ENCODE assay signal across 24 mouse cellular contexts in the genomic region with DNA sequence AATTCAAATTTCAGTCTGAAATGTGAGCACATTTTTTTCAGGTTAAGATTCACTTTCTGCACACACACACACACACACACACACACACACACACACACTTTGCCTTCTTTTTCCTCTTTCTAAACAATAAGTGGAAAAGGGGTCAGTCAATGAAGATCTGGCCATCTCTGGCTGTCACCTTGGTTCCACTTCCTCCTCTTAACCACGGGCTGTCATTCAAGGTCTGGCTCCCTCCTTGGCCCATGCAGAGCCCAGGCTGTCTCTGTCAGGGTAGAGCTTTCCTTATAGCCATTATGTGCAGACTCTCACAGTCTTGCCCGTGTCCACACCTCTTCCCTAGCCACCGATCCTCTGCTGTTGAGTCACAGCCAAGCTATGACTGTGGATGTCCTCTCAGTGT.
DNase-seq lines count a peak whose midpoint lies in the region; ATAC-seq and TF ChIP-seq lines count a peak whose summit lies in the region.
"Had no signal": no experiment of that assay in that cellular context is flagged by ENCODE, and none has a peak within 500 bp of the region (broad histone marks: within the 10 kb centered on the region; RNA-seq: fewer than 3 reads in every experiment).

No protein-coding gene starts in this region.

- peak; percentile 80 for ATAC-seq in granulocyte monocyte progenitor cell, adult 5-6 weeks (replicated peaks; ENCODE audit: poor library complexity, severe bottlenecking)
- no peak for ATAC-seq in monocyte, adult 5-6 weeks (replicated peaks; ENCODE audit: insufficient number of reproducible peaks, low FRiP score, low TSS enrichment, poor library complexity, severe bottlenecking)
- ATAC-seq: forebrain, embryonic 13.5 days had no signal

- H3K27me3 ChIP-seq in kidney, adult 2 months (replicated peaks; ENCODE audit: control insufficient read depth, insufficient read depth, low read length), result no peaks in the 10 kb centered on the region
- H3K27me3 ChIP-seq: forebrain, embryonic 13.5 days; heart, embryonic 15.5 days; hindbrain, embryonic 15.5 days; neural tube, embryonic 15.5 days had no signal

- TF ChIP-seq POLR2A in kidney, adult 2 months (IDR thresholded peaks at IDR 0.05; ENCODE audit: low read depth, low read length), result no peak

- H3K36me3 ChIP-seq in kidney, adult 2 months (ENCODE audit: control insufficient read depth, insufficient read depth, low read length), result no peaks in the 10 kb centered on the region
- H3K36me3 ChIP-seq: heart, embryonic 15.5 days; hindbrain, embryonic 15.5 days; limb, embryonic 10.5 days; neural tube, embryonic 15.5 days had no signal

- DNase-seq in kidney, adult 2 months, result peak; percentile 3
- DNase-seq in kidney, postnatal 4 days, result no peak
- DNase-seq in testis, postnatal 10 days (ENCODE audit: low spot score), result peak; percentile 28
- no peak for DNase-seq in testis, postnatal 14 days (ENCODE audit: low spot score)
- no peak for DNase-seq in adrenal gland, adult (ENCODE audit: inconsistent age in 2 of 2, low spot score in 1 of 2)
- DNase-seq in lung, postnatal 10 days, result no peak
- DNase-seq: adrenal gland, postnatal 36 days; cerebellum, adult 11-12 months; cerebellum, postnatal 36 days; gastrocnemius, adult 2 months; heart, postnatal 4 days; kidney, adult 9 months; layer of hippocampus, adult 9-11 months; lung, adult 2 months; lung, postnatal 36 days; thymus, postnatal 14 days had no signal

- 74% methylated on average over 3 of the region's 3 CpGs for WGBS in kidney, adult 2 months

- no peak for TF ChIP-seq CTCF in kidney, adult 2 months (conservative IDR thresholded peaks at IDR 0.05; ENCODE audit: insufficient read depth, insufficient read length, low read depth, low read length)

- no peaks in the 10 kb centered on the region for H3K4me1 ChIP-seq in kidney, adult 2 months (ENCODE audit: control insufficient read depth, insufficient read depth, low read length)
- H3K4me1 ChIP-seq: forebrain, embryonic 13.5 days; heart, embryonic 15.5 days had no signal

- no peak overlapping the region for H3K27ac ChIP-seq in kidney, adult 2 months (ENCODE audit: insufficient read depth, low read depth, low read length)
- H3K27ac ChIP-seq: forebrain, embryonic 13.5 days; gastrocnemius, adult 2 months; heart, embryonic 15.5 days; hindbrain, embryonic 15.5 days; left cerebral cortex, adult 2 months; limb, embryonic 10.5 days; neural tube, embryonic 15.5 days had no signal

- no peak overlapping the region for H3K4me3 ChIP-seq in kidney, adult 2 months (ENCODE audit: insufficient read depth, low read depth, low read length)
- H3K4me3 ChIP-seq: forebrain, embryonic 13.5 days; gastrocnemius, adult 2 months; heart, embryonic 15.5 days; hindbrain, embryonic 15.5 days; left cerebral cortex, adult 2 months; limb, embryonic 10.5 days; neural tube, embryonic 15.5 days had no signal

Comparison
In these comparisons a context has a peak if more than half of its experiments do, and no peak if none do; other contexts are left out.
1. DNase-seq: peak in kidney, adult 2 months (single experiment) and testis, postnatal 10 days (single experiment); none in kidney, postnatal 4 days (0 of 2), testis, postnatal 14 days (single experiment), adrenal gland, adult (0 of 2) and lung, postnatal 10 days (single experiment).